Mouse (Mus musculus): ENCODE data around the gene Uhrf1.

GRCm38 (mm10) chr17:56308088-56308487, 5.0 kb downstream of the Uhrf1 start:
- no peak for TF ChIP-seq CTCF (IDR thresholded peaks at IDR 0.05; ENCODE audit: low read depth)
- no peak for TF ChIP-seq EP300 (IDR thresholded peaks at IDR 0.05; ENCODE audit: low read depth)

Measured in liver, embryonic 14.5 days (tissue).